24 mouse cellular contexts compared by ENCODE assay signal in the genomic region with DNA sequence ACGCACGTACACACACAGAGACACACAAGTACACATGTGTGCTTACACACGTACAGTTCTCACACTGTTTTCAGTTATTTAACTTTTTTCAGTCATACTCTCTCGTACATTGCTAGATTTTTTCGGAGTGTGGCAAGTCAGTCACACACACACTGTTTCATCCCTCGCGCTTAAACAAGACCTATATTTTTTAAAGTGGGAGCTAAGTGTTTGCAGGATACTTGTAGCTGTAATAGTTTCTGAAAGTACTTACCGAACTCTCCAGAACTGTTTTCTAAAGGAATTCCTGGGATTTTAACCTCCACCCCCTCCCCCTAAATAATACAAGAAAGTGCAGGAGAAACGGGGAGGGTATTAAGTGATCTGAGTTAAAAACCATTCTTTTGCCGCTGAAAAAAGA.
"Had no signal": no experiment of that assay in that cellular context is flagged by ENCODE, and none has a peak within 500 bp of the region (broad histone marks: within the 10 kb centered on the region; RNA-seq: fewer than 3 reads in every experiment).

No protein-coding gene starts in this region.

- H3K4me3 ChIP-seq: forebrain, embryonic 15.5 days; heart, adult 2 months; heart, embryonic 13.5 days; heart, embryonic 15.5 days; hindbrain, embryonic 13.5 days; hindbrain, embryonic 15.5 days; kidney, embryonic 15.5 days; limb, embryonic 13.5 days; limb, embryonic 15.5 days had no signal

- H3K9me3 ChIP-seq: forebrain, embryonic 15.5 days; heart, embryonic 13.5 days; heart, embryonic 15.5 days; hindbrain, embryonic 13.5 days; hindbrain, embryonic 15.5 days; kidney, embryonic 15.5 days; limb, embryonic 13.5 days; limb, embryonic 15.5 days had no signal

- H3K9ac ChIP-seq: forebrain, embryonic 15.5 days; forebrain, postnatal 0 days; heart, embryonic 13.5 days; heart, embryonic 15.5 days; hindbrain, embryonic 13.5 days; hindbrain, embryonic 15.5 days; kidney, embryonic 15.5 days; limb, embryonic 13.5 days; limb, embryonic 15.5 days had no signal

- H3K27me3 ChIP-seq: forebrain, embryonic 15.5 days; heart, embryonic 13.5 days; heart, embryonic 15.5 days; hindbrain, embryonic 13.5 days; hindbrain, embryonic 15.5 days; kidney, embryonic 15.5 days; limb, embryonic 13.5 days; limb, embryonic 15.5 days had no signal

- DNase-seq: forebrain, postnatal 0 days; gastrocnemius, postnatal 14 days; gastrocnemius, postnatal 36 days; heart, adult 2 months; heart, postnatal 14 days; heart, postnatal 36 days; kidney, adult 11 months; kidney, adult 2 months; kidney, adult 9 months; kidney, postnatal 14 days; kidney, postnatal 36 days; layer of hippocampus, adult 9-11 months; layer of hippocampus, postnatal 36 days; left cerebral cortex, postnatal 4 days had no signal

- H3K4me1 ChIP-seq: forebrain, embryonic 15.5 days; hindbrain, embryonic 13.5 days; hindbrain, embryonic 15.5 days; kidney, embryonic 15.5 days; limb, embryonic 13.5 days; limb, embryonic 15.5 days had no signal

- H3K4me2 ChIP-seq: forebrain, embryonic 15.5 days; heart, embryonic 11.5 days; heart, embryonic 13.5 days; heart, embryonic 15.5 days; hindbrain, embryonic 13.5 days; hindbrain, embryonic 15.5 days; kidney, embryonic 15.5 days; limb, embryonic 13.5 days; limb, embryonic 15.5 days had no signal

- H3K36me3 ChIP-seq: forebrain, embryonic 15.5 days; heart, embryonic 13.5 days; heart, embryonic 15.5 days; hindbrain, embryonic 13.5 days; hindbrain, embryonic 15.5 days; kidney, embryonic 15.5 days; limb, embryonic 13.5 days; limb, embryonic 15.5 days had no signal

- H3K27ac ChIP-seq: forebrain, embryonic 15.5 days; heart, adult 2 months; heart, embryonic 13.5 days; heart, embryonic 15.5 days; hindbrain, embryonic 13.5 days; hindbrain, embryonic 15.5 days; hindbrain, postnatal 0 days; kidney, embryonic 15.5 days; limb, embryonic 13.5 days; limb, embryonic 15.5 days had no signal

- ATAC-seq: forebrain, embryonic 15.5 days; forebrain, postnatal 0 days; hindbrain, postnatal 0 days had no signal
